Mouse (Mus musculus): ENCODE measurements around the gene Trim6. TPM values are rescaled to one million over a fixed set of nuclear protein-coding genes. Genes with fewer than 3 reads are reported as not detected.
"Not testable (repeated sequence)": the region's sequence is repeated elsewhere in the genome, so short reads cannot be mapped to it uniquely, and the experiment has no call there.

The Trim6 gene
- polyA plus RNA-seq, 1 experiment from 2014 or later, result 0.61 TPM

GRCm38 (mm10) chr7:104279361-104279760 lies 60.8 kb downstream of the Trim6 start:
- H3K4me2 ChIP-seq (ENCODE audit: low read length); H3K9me3 ChIP-seq (ENCODE audit: control insufficient read depth, low read length): not testable (repeated sequence)

More at GRCm38 (mm10) chr7:104279361-104279760, 60.8 kb downstream of the Trim6 start:
- H3K27me3 ChIP-seq (replicated peaks; ENCODE audit: control insufficient read depth, insufficient read depth, low read length); H3K9ac ChIP-seq (replicated peaks; ENCODE audit: low read depth, low read length); ATAC-seq; H3K4me3 ChIP-seq (replicated peaks; ENCODE audit: low read length); H3K27ac ChIP-seq (ENCODE audit: low read length); H3K36me3 ChIP-seq (ENCODE audit: control insufficient read depth, insufficient read depth); H3K4me1 ChIP-seq (replicated peaks; ENCODE audit: control insufficient read depth, insufficient read depth, low read length): not testable (repeated sequence)
- WGBS, result 75% methylated on average over 3 of the region's 3 CpGs

Other genes with a start within 250 kb of the Trim6 start
- gene Olfr635, start 247.6 kb upstream of the Trim6 start, polyA plus RNA-seq (2015; fragmentation: Nextera tagmentation; extraction: Ambion mirVana), result not detected in 2 replicates
- gene Olfr638, start 220.0 kb upstream of the Trim6 start, polyA plus RNA-seq (2015; fragmentation: Nextera tagmentation; extraction: Ambion mirVana), result not detected in 2 replicates
- not detected in 2 replicates for gene Olfr639, start 201.5 kb upstream of the Trim6 start, polyA plus RNA-seq (2015; fragmentation: Nextera tagmentation; extraction: Ambion mirVana)
- not detected in 2 replicates for gene Olfr640, start 193.2 kb upstream of the Trim6 start, polyA plus RNA-seq (2015; fragmentation: Nextera tagmentation; extraction: Ambion mirVana)
- not detected in 2 replicates for gene Olfr641, start 183.3 kb upstream of the Trim6 start, polyA plus RNA-seq (2015; fragmentation: Nextera tagmentation; extraction: Ambion mirVana)
- not detected in 2 replicates for gene Olfr642, start 166.1 kb upstream of the Trim6 start, polyA plus RNA-seq (2015; fragmentation: Nextera tagmentation; extraction: Ambion mirVana)
- not detected in 2 replicates for gene 4930516K23Rik, start 157.3 kb upstream of the Trim6 start, polyA plus RNA-seq (2015; fragmentation: Nextera tagmentation; extraction: Ambion mirVana)
- not detected in 2 replicates for gene Olfr644, start 146.9 kb upstream of the Trim6 start, polyA plus RNA-seq (2015; fragmentation: Nextera tagmentation; extraction: Ambion mirVana)
- not detected in 2 replicates for gene Olfr645, start 133.3 kb upstream of the Trim6 start, polyA plus RNA-seq (2015; fragmentation: Nextera tagmentation; extraction: Ambion mirVana)
- not detected in 2 replicates for gene Olfr646, start 113.9 kb upstream of the Trim6 start, polyA plus RNA-seq (2015; fragmentation: Nextera tagmentation; extraction: Ambion mirVana)
- gene Ubqln5, start 89.0 kb upstream of the Trim6 start, polyA plus RNA-seq (2015; fragmentation: Nextera tagmentation; extraction: Ambion mirVana), result not detected in 2 replicates
- not detected in 2 replicates for gene Olfr643, start 81.4 kb upstream of the Trim6 start, polyA plus RNA-seq (2015; fragmentation: Nextera tagmentation; extraction: Ambion mirVana)
- gene Ubqln3, start 75.5 kb upstream of the Trim6 start, polyA plus RNA-seq (2015; fragmentation: Nextera tagmentation; extraction: Ambion mirVana), result 0.10 TPM in 1 of 2 replicates, not detected in the other
- gene Ubqlnl, start 68.2 kb upstream of the Trim6 start, polyA plus RNA-seq (2015; fragmentation: Nextera tagmentation; extraction: Ambion mirVana), result not detected in 2 replicates
- 2.1 TPM in 1 of 2 replicates, not detected in the other for gene Olfm5, start 54.0 kb upstream of the Trim6 start, polyA plus RNA-seq (2015; fragmentation: Nextera tagmentation; extraction: Ambion mirVana)
- 0.45 and 0.81 TPM in 2 replicates for gene Olfr648, start 35.4 kb upstream of the Trim6 start, polyA plus RNA-seq (2015; fragmentation: Nextera tagmentation; extraction: Ambion mirVana)
- gene Olfr649, start 22.8 kb upstream of the Trim6 start, polyA plus RNA-seq (2015; fragmentation: Nextera tagmentation; extraction: Ambion mirVana), result not detected in 2 replicates
- 0.54 and 0.67 TPM in 2 replicates for gene Trim34a, start 25.7 kb downstream of the Trim6 start, polyA plus RNA-seq (2015; fragmentation: Nextera tagmentation; extraction: Ambion mirVana)
- gene Trim5, start 69.3 kb downstream of the Trim6 start, polyA plus RNA-seq (2015; fragmentation: Nextera tagmentation; extraction: Ambion mirVana), result 0.23 TPM in 1 of 2 replicates, not detected in the other
- 0.96 and 1.6 TPM in 2 replicates for gene Trim12a, start 96.7 kb downstream of the Trim6 start, polyA plus RNA-seq (2015; fragmentation: Nextera tagmentation; extraction: Ambion mirVana)
- not detected in 2 replicates for gene Trim34b, start 110.7 kb downstream of the Trim6 start, polyA plus RNA-seq (2015; fragmentation: Nextera tagmentation; extraction: Ambion mirVana)
- gene Trim12c, start 134.6 kb downstream of the Trim6 start, polyA plus RNA-seq (2015; fragmentation: Nextera tagmentation; extraction: Ambion mirVana), result 1.1 and 1.2 TPM in 2 replicates
- not detected in 2 replicates for gene Trim30b, start 151.1 kb downstream of the Trim6 start, polyA plus RNA-seq (2015; fragmentation: Nextera tagmentation; extraction: Ambion mirVana)
- not detected in 2 replicates for gene Trim30c, start 182.0 kb downstream of the Trim6 start, polyA plus RNA-seq (2015; fragmentation: Nextera tagmentation; extraction: Ambion mirVana)
- gene Trim30a, start 246.4 kb downstream of the Trim6 start, polyA plus RNA-seq (2015; fragmentation: Nextera tagmentation; extraction: Ambion mirVana), result 0.42 and 0.70 TPM in 2 replicates